Mouse (Mus musculus): ENCODE data around the gene Hscb. TPM values are rescaled to one million over a fixed set of nuclear protein-coding genes. Genes with fewer than 3 reads are reported as not detected.

The Hscb gene
- total and polyA plus RNA-seq, 2 experiments from 2014 or later, result 9.2 to 9.6 TPM

- no peak for TF ChIP-seq CTCF (IDR thresholded peaks at IDR 0.05)
- no peaks in the 10 kb centered on the region for H3K4me1 ChIP-seq (ENCODE audit: insufficient read depth, low read length)
- peak overlapping the region; percentile 65 for H3K27ac ChIP-seq (ENCODE audit: low read depth, low read length)
- no peak overlapping the region for H3K9ac ChIP-seq (replicated peaks; ENCODE audit: low read length, poor library complexity, severe bottlenecking)
- H3K27me3 ChIP-seq (ENCODE audit: insufficient read depth, low read length), result no peaks in the 10 kb centered on the region
- DNase-seq (ENCODE audit: low spot score) (no peak), ATAC-seq (ENCODE audit: low FRiP score) (no peak)
- WGBS, result 88% methylated on average over 5 of the region's 5 CpGs
- no peaks in the 10 kb centered on the region for H3K36me3 ChIP-seq (ENCODE audit: insufficient read depth, low read length)
- H3K4me2 ChIP-seq (ENCODE audit: low read depth, low read length, poor library complexity, severe bottlenecking), result no peak overlapping the region
- no peak overlapping the region for H3K4me3 ChIP-seq (ENCODE audit: low read depth, low read length)
- H3K9me3 ChIP-seq (ENCODE audit: low read length), result no peaks in the 10 kb centered on the region
These were observed 20.9 kb upstream of the Hscb start for GRCm38 (mm10) chr5:110860445-110860844.

- H3K9ac ChIP-seq (replicated peaks; ENCODE audit: low read length, poor library complexity, severe bottlenecking), result no peak overlapping the region
- peak; percentile 76; the same call in 1 of the 2 replicates for ATAC-seq (ENCODE audit: low FRiP score)
- no peaks in the 10 kb centered on the region for H3K4me1 ChIP-seq (ENCODE audit: insufficient read depth, low read length)
- TF ChIP-seq CTCF (IDR thresholded peaks at IDR 0.05), result no peak
- WGBS, result 50% methylated on average over 13 of the region's 13 CpGs
- no peaks in the 10 kb centered on the region for H3K36me3 ChIP-seq (ENCODE audit: insufficient read depth, low read length)
- H3K4me2 ChIP-seq (ENCODE audit: low read depth, low read length, poor library complexity, severe bottlenecking), result 0 out of 2 replicates have a peak overlapping the region, but pooled peaks have one; percentile 13
- H3K27me3 ChIP-seq (ENCODE audit: insufficient read depth, low read length), result no peaks in the 10 kb centered on the region
- H3K27ac ChIP-seq (ENCODE audit: low read depth, low read length), result peak overlapping the region; percentile 65
- peak; percentile 81 for DNase-seq (ENCODE audit: low spot score)
- H3K9me3 ChIP-seq (ENCODE audit: low read length), result no peaks in the 10 kb centered on the region
- H3K4me3 ChIP-seq (ENCODE audit: low read depth, low read length), result no peak overlapping the region
These were observed 19.6 kb upstream of the Hscb start for GRCm38 (mm10) chr5:110859013-110859650.

GRCm38 (mm10) chr5:110857091-110857490 is 17.5 kb upstream of the Hscb start:
- no peak overlapping the region for H3K27ac ChIP-seq (ENCODE audit: low read depth, low read length)
- no peaks in the 10 kb centered on the region for H3K9me3 ChIP-seq (ENCODE audit: low read length)
- no peak overlapping the region for H3K9ac ChIP-seq (replicated peaks; ENCODE audit: low read length, poor library complexity, severe bottlenecking)
- DNase-seq (ENCODE audit: low spot score) (no peak), ATAC-seq (ENCODE audit: low FRiP score) (no peak)
- no peak overlapping the region for H3K4me2 ChIP-seq (ENCODE audit: low read depth, low read length, poor library complexity, severe bottlenecking)
- WGBS, result 83% methylated on average over 5 of the region's 5 CpGs
- no peaks in the 10 kb centered on the region for H3K36me3 ChIP-seq (ENCODE audit: insufficient read depth, low read length)
- no peak overlapping the region for H3K4me3 ChIP-seq (ENCODE audit: low read depth, low read length)
- TF ChIP-seq CTCF (IDR thresholded peaks at IDR 0.05), result no peak
- no peaks in the 10 kb centered on the region for H3K4me1 ChIP-seq (ENCODE audit: insufficient read depth, low read length)
- no peaks in the 10 kb centered on the region for H3K27me3 ChIP-seq (ENCODE audit: insufficient read depth, low read length)

- Histone ChIP-seq H3K9ac (replicated peaks; ENCODE audit: low read length, poor library complexity, severe bottlenecking) (no peak overlapping the region), H3K27me3 (ENCODE audit: insufficient read depth, low read length) (no peaks in the 10 kb centered on the region), H3K27ac (ENCODE audit: low read depth, low read length) (no peak overlapping the region), H3K9me3 (ENCODE audit: low read length) (no peaks in the 10 kb centered on the region), H3K4me3 (ENCODE audit: low read depth, low read length) (no peak overlapping the region), H3K4me1 (ENCODE audit: insufficient read depth, low read length) (no peaks in the 10 kb centered on the region), H3K4me2 (ENCODE audit: low read depth, low read length, poor library complexity, severe bottlenecking) (no peak overlapping the region), H3K36me3 (ENCODE audit: insufficient read depth, low read length) (no peaks in the 10 kb centered on the region)
- no peak for DNase-seq (ENCODE audit: low spot score)
- no peak; the same call in 1 of the 2 replicates for TF ChIP-seq CTCF (IDR thresholded peaks at IDR 0.05)
- no peak for ATAC-seq (ENCODE audit: low FRiP score)
- 86% methylated on average over 1 of the region's 1 CpGs for WGBS
These were observed 13.4 kb upstream of the Hscb start for GRCm38 (mm10) chr5:110852990-110853389.

- no peaks in the 10 kb centered on the region for H3K27me3 ChIP-seq (ENCODE audit: insufficient read depth, low read length)
- DNase-seq (ENCODE audit: low spot score) (no peak), ATAC-seq (ENCODE audit: low FRiP score) (no peak)
- no peak overlapping the region for H3K4me3 ChIP-seq (ENCODE audit: low read depth, low read length)
- 95% methylated on average over 14 of the region's 14 CpGs for WGBS
- H3K27ac ChIP-seq (ENCODE audit: low read depth, low read length), result no peak overlapping the region
- H3K36me3 ChIP-seq (ENCODE audit: insufficient read depth, low read length), result no peaks in the 10 kb centered on the region
- no peak overlapping the region for H3K9ac ChIP-seq (replicated peaks; ENCODE audit: low read length, poor library complexity, severe bottlenecking)
- no peak for TF ChIP-seq CTCF (IDR thresholded peaks at IDR 0.05)
- H3K9me3 ChIP-seq (ENCODE audit: low read length), result no peaks in the 10 kb centered on the region
- 0 out of 2 replicates have a peak, but pooled peaks cover 3% of the 10 kb centered on the region for H3K4me1 ChIP-seq (ENCODE audit: insufficient read depth, low read length)
- no peak overlapping the region for H3K4me2 ChIP-seq (ENCODE audit: low read depth, low read length, poor library complexity, severe bottlenecking)
These were observed 1.7 kb upstream of the Hscb start for GRCm38 (mm10) chr5:110841046-110841862.

GRCm38 (mm10) chr5:110840465-110840864 is 888 bp upstream of the Hscb start:
- no peaks in the 10 kb centered on the region for H3K36me3 ChIP-seq (ENCODE audit: insufficient read depth, low read length)
- TF ChIP-seq CTCF (IDR thresholded peaks at IDR 0.05), result peak; percentile 58
- ATAC-seq (ENCODE audit: low FRiP score) (no peak), DNase-seq (ENCODE audit: low spot score) (peak; percentile 15)
- 0 out of 2 replicates have a peak, but pooled peaks cover 3% of the 10 kb centered on the region for H3K4me1 ChIP-seq (ENCODE audit: insufficient read depth, low read length)
- H3K4me2 ChIP-seq (ENCODE audit: low read depth, low read length, poor library complexity, severe bottlenecking), result peak overlapping the region; percentile 89
- no peak overlapping the region for H3K27ac ChIP-seq (ENCODE audit: low read depth, low read length)
- H3K9me3 ChIP-seq (ENCODE audit: low read length), result no peaks in the 10 kb centered on the region
- peak overlapping the region; percentile 66; the same call in 1 of the 2 replicates for H3K4me3 ChIP-seq (ENCODE audit: low read depth, low read length)
- WGBS, result 12% methylated on average over 4 of the region's 4 CpGs
- no peaks in the 10 kb centered on the region for H3K27me3 ChIP-seq (ENCODE audit: insufficient read depth, low read length)
- H3K9ac ChIP-seq (replicated peaks; ENCODE audit: low read length, poor library complexity, severe bottlenecking), result no peak overlapping the region; the same call in 1 of the 2 replicates
